Mouse (Mus musculus) lung, adult 2 months (tissue): Measurements from ENCODE around the gene Cxcr1. TPM values are rescaled to one million over a fixed set of nuclear protein-coding genes. Genes with fewer than 3 reads are reported as not detected.

Experiments used
- DNase-seq: peaks from one replicate; pipeline ENCODE4 v3.0.0; 2022
- H3K4me1 ChIP-seq: fragments of 200-500 bp; 2 replicates; pipeline ENCODE4 v1.6.1; 2011; ENCODE audit warnings: low read length; ENCODE audit not compliant: control insufficient read depth, insufficient read depth
- H3K4me3 ChIP-seq: fragments of 200-500 bp; replicated peaks from 2 replicates; pipeline ENCODE3; 2011; ENCODE audit warnings: low read depth, mild to moderate bottlenecking, control low read depth, low read length; ENCODE audit errors: extremely low read depth
- CTCF ChIP-seq: fragments of 200-500 bp; IDR thresholded peaks from 2 replicates; pipeline ENCODE4 v1.5.1; 2011; ENCODE audit warnings: mild to moderate bottlenecking, low read length, control low read depth; ENCODE audit not compliant: insufficient read depth
- POLR2A ChIP-seq: fragments of 200-500 bp; IDR thresholded peaks from 2 replicates; pipeline ENCODE4 v1.6.1; 2011; ENCODE audit warnings: low read depth, mild to moderate bottlenecking, control low read depth, low read length, borderline replicate concordance; ENCODE audit errors: extremely low read depth
- WGBS: fragments of 180-500 bp; shearing (Covaris S2); methylation state at CpG from one replicate; pipeline ENCODE4 v1.1.7; 2018; 5-methylcytosine and 5-hydroxymethylcytosine counted together
- polyA plus RNA-seq: library from polyadenylated mRNA; depleted of rRNA; stranded (reverse); fragments of >200 nt; gene quantifications from 2 replicates; pipeline ENCODE4 v1.2.3, GENCODE M21; 2012; rRNA removed

Gene Cxcr1
- 0.43 and 1.5 TPM in 2 replicates for polyA plus RNA-seq

GRCm38 (mm10) chr1:74194445-74194844, at the start of gene Cxcr1:
Gene Cxcr1, minus strand, starts transcription at chr1:74194631.
- WGBS = 60% methylated on average over 8 of the region's 8 CpGs
- Histone ChIP-seq H3K4me3 (no peak within 1 kb of the TSS), H3K4me1 (no peaks in the 10 kb centered on the region)
- TF ChIP-seq CTCF = no peak
- no peak for TF ChIP-seq POLR2A
- no peak for DNase-seq

- no peak for DNase-seq
- 25% methylated on average over 4 of the region's 4 CpGs for WGBS
- Histone ChIP-seq H3K4me1 (peaks cover 34% of the 10 kb centered on the region), H3K4me3 (no peak overlapping the region)
- no peak for TF ChIP-seq POLR2A
- TF ChIP-seq CTCF = no peak
Observed at GRCm38 (mm10) chr1:74240832-74241231, 46.4 kb upstream of the Cxcr1 start.

- Histone ChIP-seq H3K4me3 (no peak overlapping the region), H3K4me1 (peaks cover 33% of the 10 kb centered on the region)
- WGBS = 19% methylated on average over 6 of the region's 6 CpGs
- DNase-seq = no peak
- TF ChIP-seq POLR2A (no peak), CTCF (no peak)
Observed at GRCm38 (mm10) chr1:74240311-74240710, 45.9 kb upstream of the Cxcr1 start.

- TF ChIP-seq POLR2A (no peak), CTCF (no peak)
- peak; percentile 23 for DNase-seq
- H3K4me3 ChIP-seq = no peak overlapping the region
- WGBS = 16% methylated on average over 11 of the region's 11 CpGs
- H3K4me1 ChIP-seq = peaks cover 30% of the 10 kb centered on the region
Observed at GRCm38 (mm10) chr1:74239618-74240017, 45.2 kb upstream of the Cxcr1 start.

GRCm38 (mm10) chr1:74239162-74239561, 44.7 kb upstream of the Cxcr1 start:
- no peak overlapping the region for H3K4me3 ChIP-seq
- peaks cover 26% of the 10 kb centered on the region for H3K4me1 ChIP-seq
- no peak for TF ChIP-seq CTCF
- no peak for TF ChIP-seq POLR2A
- 21% methylated on average over 7 of the region's 7 CpGs for whole genome bisulfite sequencing
- no peak for DNase-seq

- peak overlapping the region; percentile 41 for H3K4me3 ChIP-seq
- DNase-seq = no peak
- TF ChIP-seq POLR2A (no peak), CTCF (no peak)
- 28% methylated on average over 1 of the region's 1 CpGs for WGBS
- peaks cover 25% of the 10 kb centered on the region for H3K4me1 ChIP-seq
Observed at GRCm38 (mm10) chr1:74238136-74238535, 43.7 kb upstream of the Cxcr1 start.

GRCm38 (mm10) chr1:74237671-74238070, 43.2 kb upstream of the Cxcr1 start:
- H3K4me1 ChIP-seq = peaks cover 25% of the 10 kb centered on the region
- H3K4me3 ChIP-seq = peak overlapping the region; percentile 41
- no peak for DNase-seq
- TF ChIP-seq POLR2A (no peak), CTCF (no peak)
- WGBS = 9% methylated on average over 5 of the region's 5 CpGs

- Histone ChIP-seq H3K4me1 (peaks cover 19% of the 10 kb centered on the region), H3K4me3 (peak overlapping the region; percentile 81)
- peak; percentile 28; the same call in 1 of the 2 replicates for TF ChIP-seq POLR2A
- no peak for TF ChIP-seq CTCF
- WGBS = under 1% methylated on average over 53 of the region's 57 CpGs
- peak; percentile 60 for DNase-seq
Observed at GRCm38 (mm10) chr1:74236590-74237317, 42.3 kb upstream of the Cxcr1 start.

GRCm38 (mm10) chr1:74235938-74236589, 41.6 kb upstream of the Cxcr1 start, which contains the start of gene Arpc2:
Gene Arpc2, plus strand, starts transcription at chr1:74236084.
- peak; percentile 97 for DNase-seq
- TF ChIP-seq POLR2A = peak; percentile 99
- TF ChIP-seq CTCF = no peak
- WGBS = 3% methylated on average over 40 of the region's 55 CpGs

GRCm38 (mm10) chr1:74230992-74231391, 36.6 kb upstream of the Cxcr1 start:
- TF ChIP-seq POLR2A (no peak), CTCF (no peak)
- Histone ChIP-seq H3K4me1 (peaks cover 4% of the 10 kb centered on the region; the same call in 1 of the 2 replicates), H3K4me3 (no peak overlapping the region)
- no peak for DNase-seq
- WGBS = 71% methylated on average over 1 of the region's 1 CpGs

More at GRCm38 (mm10) chr1:74235938-74236589, 41.6 kb upstream of the Cxcr1 start, which contains the start of gene Arpc2:
- H3K4me3 ChIP-seq = peak within 1 kb of the TSS; percentile 81
- peaks cover 16% of the 10 kb centered on the region for H3K4me1 ChIP-seq
